Mouse (Mus musculus) limb, embryonic 13.5 days (tissue): ENCODE results near the gene Tapbpl. TPM values are rescaled to one million over a fixed set of nuclear protein-coding genes. Genes with fewer than 3 reads are reported as not detected.
A peak's percentile ranks its signal among the peaks of the same experiment; 100 is the strongest.
"Not testable (repeated sequence)": the region's sequence is repeated elsewhere in the genome, so short reads cannot be mapped to it uniquely, and the experiment has no call there.

Experiments
- ATAC-seq: fragments of 200-750 bp; cut with Nextera tagmentation; 2 replicates; pipeline ENCODE4 v1.8.0; 2017; ENCODE audit warnings: low read depth, moderate number of reproducible peaks, moderate TSS enrichment; ENCODE audit not compliant: low FRiP score
- H3K27ac ChIP-seq: fragments of 300-500 bp; sonication (generic); 2 replicates; pipeline ENCODE4 v1.5.1; 2015; ENCODE audit warnings: inconsistent platforms, mild to moderate bottlenecking, moderate library complexity
- H3K27me3 ChIP-seq: fragments of 300-500 bp; sonication (generic); 2 replicates; pipeline ENCODE4 v1.6.1; 2015; ENCODE audit warnings: mild to moderate bottlenecking, inconsistent platforms
- H3K36me3 ChIP-seq: fragments of 300-500 bp; sonication (generic); 2 replicates; pipeline ENCODE4 v1.6.1; 2015; ENCODE audit warnings: inconsistent platforms, mild to moderate bottlenecking, moderate library complexity
- H3K4me1 ChIP-seq: fragments of 300-500 bp; sonication (generic); 2 replicates; pipeline ENCODE4 v1.6.1; 2015; ENCODE audit warnings: inconsistent platforms
- H3K4me2 ChIP-seq: fragments of 300-500 bp; sonication (generic); replicated peaks from 2 replicates; pipeline ENCODE4 v1.6.1; 2015; ENCODE audit warnings: inconsistent platforms, mild to moderate bottlenecking, moderate library complexity
- H3K4me3 ChIP-seq: fragments of 300-500 bp; sonication (generic); 2 replicates; pipeline ENCODE4 v1.5.1; 2015; ENCODE audit warnings: moderate library complexity, mild to moderate bottlenecking, inconsistent platforms
- H3K9ac ChIP-seq: fragments of 300-500 bp; sonication (generic); 2 replicates; pipeline ENCODE4 v1.6.1; 2015; ENCODE audit warnings: mild to moderate bottlenecking, inconsistent platforms
- H3K9me3 ChIP-seq: fragments of 300-500 bp; sonication (generic); 2 replicates; pipeline ENCODE4 v1.6.1; 2016; ENCODE audit warnings: inconsistent platforms
- WGBS: fragments of 180-500 bp; shearing (Covaris S2); methylation state at CpG from one replicate; pipeline ENCODE4 v1.1.7; 2015; 5-methylcytosine and 5-hydroxymethylcytosine counted together
- polyA plus RNA-seq: library from polyadenylated mRNA; unstranded; fragments of >200 nt; fragmentation: Nextera tagmentation; extraction: Ambion mirVana; gene quantifications from 2 replicates; pipeline ENCODE4 v1.2.1, GENCODE M21; 2015

Tapbpl gene
- 3.1 and 3.2 TPM in 2 replicates for polyA plus RNA-seq

DNA sequence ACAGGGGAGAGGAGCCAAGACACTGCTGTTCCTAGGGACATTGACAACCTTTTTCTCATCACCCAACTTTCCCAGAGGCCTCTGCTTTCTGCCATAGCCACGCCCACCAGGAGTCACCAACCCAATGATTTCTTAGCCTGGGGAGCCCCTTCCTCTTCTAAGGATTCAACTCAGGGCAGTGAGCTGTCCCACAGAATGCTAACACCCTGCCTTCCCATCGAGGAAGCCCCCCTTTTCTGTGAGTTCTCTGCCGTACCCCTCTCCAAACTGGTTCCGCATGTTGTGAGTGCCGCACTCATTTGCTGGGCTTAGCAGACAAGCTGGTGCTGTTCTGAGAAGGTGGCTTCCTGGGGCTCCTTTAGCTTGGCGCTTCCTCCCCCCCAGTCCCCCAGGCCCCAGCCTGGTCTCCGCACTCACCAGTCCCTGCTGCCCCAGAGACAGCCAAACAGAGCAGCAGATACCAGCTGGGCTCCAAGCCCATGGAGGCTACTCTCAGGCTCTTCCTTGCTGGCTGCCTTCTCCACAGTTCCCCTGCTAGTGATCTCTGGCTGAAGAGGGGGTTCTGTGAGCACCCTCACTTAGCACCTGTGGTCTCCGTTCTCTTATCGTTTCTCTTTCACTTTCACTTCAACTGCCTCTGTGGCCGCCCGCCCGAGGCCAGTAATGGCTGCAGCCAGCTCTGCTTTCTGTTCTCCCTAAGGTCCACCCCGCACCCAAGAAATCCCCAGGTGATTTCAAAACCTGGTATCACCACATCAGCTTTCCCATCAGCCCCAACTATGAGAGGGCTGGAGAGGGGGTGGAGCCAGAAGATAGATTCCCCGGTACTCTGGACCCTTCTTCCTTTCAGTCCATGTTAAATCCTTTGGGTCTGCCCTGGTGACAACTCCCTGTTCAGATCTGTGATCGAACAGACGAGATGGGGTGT, at the start of gene Tapbpl:
Gene Tapbpl (minus strand): TSS at position 744 of the 928 bp plus-strand sequence.
- peak; percentile 57 for ATAC-seq
- peaks cover 28% of the 10 kb centered on the region for H3K4me1 ChIP-seq
- no peaks in the 10 kb centered on the region for H3K36me3 ChIP-seq
- H3K4me2 ChIP-seq: peak within 1 kb of the TSS; percentile 91
- H3K9me3 ChIP-seq: no peaks in the 10 kb centered on the region
- H3K9ac ChIP-seq: peak within 1 kb of the TSS; percentile 74
- no peaks in the 10 kb centered on the region for H3K27me3 ChIP-seq
- peak within 1 kb of the TSS; percentile 40; the same call in 1 of the 2 replicates for H3K27ac ChIP-seq
- WGBS: 8% methylated on average over 16 of the region's 16 CpGs
- peak within 1 kb of the TSS; percentile 50 for H3K4me3 ChIP-seq

DNA sequence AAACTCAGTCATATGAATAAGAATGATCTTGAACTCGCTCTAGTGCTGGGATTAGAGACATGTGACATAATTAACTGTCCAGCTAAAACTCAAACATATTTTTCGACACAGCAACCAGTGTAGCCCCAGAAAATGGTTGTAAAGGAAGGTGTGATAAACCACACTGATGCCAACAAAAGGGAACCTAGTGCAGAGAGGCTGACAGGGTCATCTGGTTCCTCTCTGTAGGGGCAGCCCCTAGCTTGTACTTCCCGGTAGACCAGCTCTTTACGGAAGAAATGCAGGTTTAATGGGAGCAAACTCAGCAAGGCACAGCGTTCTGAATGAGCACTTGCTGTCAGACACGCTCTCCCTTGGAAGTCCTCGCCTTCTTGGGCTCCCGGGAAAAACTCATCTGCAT, 48.1 kb upstream of the Tapbpl start:
- Histone ChIP-seq H3K36me3 (no peaks in the 10 kb centered on the region), H3K4me2 (no peak overlapping the region), H3K27ac (no peak overlapping the region), H3K9ac (no peak overlapping the region), H3K9me3 (no peaks in the 10 kb centered on the region; the same call in 1 of the 2 replicates), H3K4me3 (no peak overlapping the region), H3K4me1 (no peaks in the 10 kb centered on the region; the same call in 1 of the 2 replicates), H3K27me3 (no peaks in the 10 kb centered on the region)
- peak; percentile 44; the same call in 1 of the 2 replicates for ATAC-seq
- WGBS: 57% methylated on average over 8 of the region's 8 CpGs

DNA sequence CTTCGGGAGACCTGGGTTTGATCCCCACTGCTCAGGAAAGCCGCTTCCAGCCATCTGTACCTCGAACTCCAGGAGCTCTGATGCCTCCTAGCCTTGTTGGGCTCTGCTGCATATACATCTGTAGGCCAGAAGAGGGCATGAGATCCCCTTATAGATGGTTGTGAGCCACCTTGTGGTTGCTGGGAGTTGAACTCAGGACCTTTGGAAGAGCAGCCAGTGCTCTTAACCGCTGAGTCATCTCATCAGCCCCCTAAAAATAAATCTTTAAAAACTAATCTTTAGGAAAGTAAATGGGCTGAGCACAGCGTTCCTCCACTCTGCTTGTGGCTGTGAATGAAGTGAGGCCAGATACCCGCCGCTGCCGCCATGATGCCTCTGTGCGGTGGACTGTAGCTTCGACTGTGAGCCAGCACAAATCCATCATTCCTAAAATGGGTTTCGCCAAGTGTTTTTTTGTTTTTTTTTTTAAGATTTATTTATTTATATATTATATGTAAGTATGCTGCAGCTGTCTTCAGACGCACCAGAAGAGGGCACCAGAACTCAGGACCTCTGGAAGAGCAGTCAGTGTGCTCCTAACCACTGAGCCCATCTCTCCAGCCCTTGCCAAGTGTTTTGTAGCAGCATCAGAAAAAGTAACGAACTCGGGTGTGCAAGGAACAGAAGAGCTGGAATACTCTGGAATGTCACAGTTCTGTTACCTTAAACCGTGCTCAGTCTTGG, 43.3 kb upstream of the Tapbpl start:
- no peak overlapping the region for H3K4me3 ChIP-seq
- 59% methylated on average over 15 of the region's 15 CpGs for WGBS
- no peak for ATAC-seq
- no peak overlapping the region for H3K27ac ChIP-seq
- no peak overlapping the region for H3K4me2 ChIP-seq
- no peaks in the 10 kb centered on the region for H3K9me3 ChIP-seq
- H3K27me3 ChIP-seq: no peaks in the 10 kb centered on the region; the same call in 1 of the 2 replicates
- H3K9ac ChIP-seq: no peak overlapping the region
- no peaks in the 10 kb centered on the region for H3K36me3 ChIP-seq
- H3K4me1 ChIP-seq: peaks cover 4% of the 10 kb centered on the region

DNA sequence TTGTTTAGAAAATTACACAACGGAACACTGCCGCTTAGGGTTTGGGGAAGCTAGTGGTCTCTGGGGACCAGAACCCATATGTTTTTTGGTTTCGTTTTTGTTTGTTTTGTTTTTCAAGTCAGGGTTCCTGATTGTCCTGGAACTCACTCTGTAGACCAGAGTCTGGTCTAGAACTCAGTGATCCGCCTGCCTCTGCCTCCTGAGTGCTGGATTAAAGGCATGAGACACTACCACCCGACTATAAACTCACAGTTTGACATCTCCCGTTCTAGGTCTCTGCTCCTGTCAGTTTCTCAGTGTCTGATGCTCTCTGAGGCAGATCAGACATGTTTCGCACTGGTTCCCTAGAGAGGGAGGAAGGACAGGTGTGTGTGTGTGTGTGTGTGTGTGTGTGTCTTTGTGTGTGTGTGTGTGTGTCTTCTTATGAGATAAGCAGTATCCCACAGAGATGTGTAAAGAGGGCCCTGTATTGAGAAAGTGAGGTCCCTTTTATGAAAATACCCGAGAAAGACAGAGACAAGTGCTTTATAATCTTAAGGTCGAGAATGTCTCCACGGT, 40.6 kb upstream of the Tapbpl start:
- ATAC-seq: no peak
- no peaks in the 10 kb centered on the region; the same call in 1 of the 2 replicates for H3K27me3 ChIP-seq

DNA sequence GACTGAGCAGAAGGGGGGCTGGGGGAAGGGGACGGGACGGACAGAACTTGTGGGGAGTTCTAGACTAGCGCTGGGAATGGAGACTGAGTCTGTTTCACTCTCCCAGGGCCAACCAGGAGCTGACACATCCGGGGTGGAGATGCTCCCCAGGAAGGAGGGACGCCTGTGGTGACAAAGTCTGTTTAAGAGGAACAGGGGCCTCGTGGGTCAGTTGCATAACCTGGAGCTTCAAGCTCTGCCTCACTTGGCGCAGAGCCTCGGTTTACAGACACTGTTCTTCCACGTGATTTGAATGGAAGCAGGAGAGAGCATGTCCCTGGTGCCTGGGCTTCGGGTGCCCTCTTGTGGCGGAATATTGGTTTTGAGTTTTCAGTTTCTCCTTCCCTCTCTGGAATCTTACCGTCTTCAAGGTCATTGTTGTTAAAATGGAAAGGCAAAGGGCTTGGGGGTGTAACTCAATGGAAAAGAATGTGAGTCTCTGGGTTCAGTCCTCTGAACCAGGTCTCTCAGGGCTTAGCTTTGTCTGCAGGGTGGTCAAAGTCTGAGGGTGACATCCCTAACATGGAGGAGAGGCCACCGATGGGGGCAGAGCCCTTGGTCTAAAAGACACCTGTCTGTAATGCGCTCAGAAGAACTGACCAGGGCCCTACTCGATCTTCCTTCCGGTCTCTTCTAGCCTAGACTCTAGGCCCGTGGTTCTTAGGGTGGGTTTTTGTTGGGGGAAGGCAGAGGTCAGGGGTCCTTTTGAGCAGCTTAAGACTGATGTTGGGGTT, 40.0 kb upstream of the Tapbpl start:
- peak; percentile 88 for ATAC-seq
- no peak overlapping the region for H3K27ac ChIP-seq

More for the DNA sequence above, 40.6 kb upstream of the Tapbpl start:
- WGBS: 80% methylated on average over 10 of the region's 10 CpGs
- H3K9ac ChIP-seq: no peak overlapping the region
- H3K27ac ChIP-seq: no peak overlapping the region
- no peaks in the 10 kb centered on the region for H3K9me3 ChIP-seq
- H3K4me1 ChIP-seq: peaks cover 4% of the 10 kb centered on the region
- H3K36me3 ChIP-seq: no peaks in the 10 kb centered on the region
- H3K4me2 ChIP-seq: no peak overlapping the region
- no peak overlapping the region for H3K4me3 ChIP-seq

DNA sequence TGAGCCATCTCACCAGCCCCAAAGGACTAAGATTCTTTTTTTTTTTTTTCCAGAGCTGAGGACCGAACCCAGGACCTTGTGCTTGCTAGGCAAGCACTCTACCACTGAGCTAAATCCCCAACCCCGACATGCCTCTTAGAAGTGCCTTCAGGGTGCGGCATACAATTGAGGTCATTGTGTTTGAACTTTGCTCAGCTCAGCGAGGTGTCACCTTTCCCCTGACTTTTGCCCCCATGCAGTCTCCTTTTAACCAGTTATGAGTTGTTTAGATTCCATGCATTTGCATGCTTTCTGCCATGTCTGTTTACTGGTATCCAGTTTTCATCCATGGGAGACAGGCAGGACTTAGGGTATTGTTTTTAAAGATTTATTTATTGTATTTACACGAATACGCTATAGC, 37.1 kb upstream of the Tapbpl start:
- Histone ChIP-seq H3K36me3 (no peaks in the 10 kb centered on the region), H3K9me3 (no peaks in the 10 kb centered on the region), H3K4me2 (no peak overlapping the region), H3K27ac (no peak overlapping the region), H3K4me1 (peaks cover 4% of the 10 kb centered on the region), H3K27me3 (peaks cover 3% of the 10 kb centered on the region; the same call in 1 of the 2 replicates), H3K4me3 (no peak overlapping the region), H3K9ac (no peak overlapping the region)
- ATAC-seq: no peak
- WGBS: 52% methylated on average over 6 of the region's 6 CpGs

More for the DNA sequence above, 40.0 kb upstream of the Tapbpl start:
- Histone ChIP-seq H3K4me1 (peaks cover 4% of the 10 kb centered on the region), H3K9ac (no peak overlapping the region), H3K4me3 (no peak overlapping the region), H3K9me3 (no peaks in the 10 kb centered on the region), H3K4me2 (peak overlapping the region; percentile 60), H3K36me3 (no peaks in the 10 kb centered on the region), H3K27me3 (no peaks in the 10 kb centered on the region; the same call in 1 of the 2 replicates)
- 21% methylated on average over 17 of the region's 17 CpGs for WGBS

DNA sequence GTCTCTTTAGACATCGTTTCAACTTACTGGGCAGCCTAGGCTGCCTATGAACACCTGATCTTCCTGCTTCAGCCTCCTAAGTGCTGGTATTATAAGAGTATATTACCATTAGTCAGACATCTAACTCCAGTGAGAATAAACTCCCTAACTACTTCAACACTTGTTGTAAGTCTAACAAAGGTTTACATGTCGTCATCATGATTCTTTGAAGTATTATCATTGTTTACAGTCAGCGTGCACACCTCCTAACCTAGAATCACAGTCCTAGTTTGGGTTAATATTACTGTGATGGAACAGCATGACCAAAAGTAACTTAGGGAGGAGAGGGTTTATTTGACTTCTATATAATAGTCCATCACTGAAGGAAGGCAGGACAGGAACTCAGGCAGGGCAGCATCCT, 35.8 kb upstream of the Tapbpl start:
- ATAC-seq: no peak
- no peaks in the 10 kb centered on the region for H3K36me3 ChIP-seq
- WGBS: 78% methylated on average over 3 of the region's 3 CpGs
- H3K4me2 ChIP-seq: no peak overlapping the region
- H3K9ac ChIP-seq: no peak overlapping the region
- H3K9me3 ChIP-seq: peaks cover 5% of the 10 kb centered on the region; the same call in 1 of the 2 replicates
- H3K27me3 ChIP-seq: peaks cover 3% of the 10 kb centered on the region; the same call in 1 of the 2 replicates
- no peak overlapping the region for H3K27ac ChIP-seq
- no peak overlapping the region for H3K4me3 ChIP-seq
- peaks cover 4% of the 10 kb centered on the region for H3K4me1 ChIP-seq

DNA sequence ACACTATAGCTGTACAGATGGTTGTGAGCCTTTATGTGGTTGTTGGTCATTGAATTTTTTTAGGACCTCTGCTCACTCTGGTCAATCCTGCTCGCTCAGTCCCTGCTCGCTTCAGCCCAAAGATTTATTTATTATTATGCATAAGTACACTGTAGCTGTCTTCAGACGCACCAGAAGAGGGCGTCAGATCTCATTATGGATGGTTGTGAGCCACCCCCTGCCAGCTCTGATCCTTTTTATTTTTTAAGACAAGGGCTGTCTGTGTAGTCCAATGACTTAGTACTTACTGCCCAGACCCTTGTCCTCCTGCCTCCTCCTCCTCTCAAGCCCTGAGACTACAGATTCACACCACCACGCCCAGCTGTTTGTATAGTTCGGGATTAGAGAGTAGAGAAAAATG, 34.9 kb upstream of the Tapbpl start:
- not testable (repeated sequence) for H3K36me3 ChIP-seq, H3K27ac ChIP-seq, H3K4me3 ChIP-seq, H3K4me1 ChIP-seq, H3K9ac ChIP-seq, H3K9me3 ChIP-seq, ATAC-seq, H3K4me2 ChIP-seq, H3K27me3 ChIP-seq
- WGBS: 76% methylated on average over 6 of the region's 6 CpGs

DNA sequence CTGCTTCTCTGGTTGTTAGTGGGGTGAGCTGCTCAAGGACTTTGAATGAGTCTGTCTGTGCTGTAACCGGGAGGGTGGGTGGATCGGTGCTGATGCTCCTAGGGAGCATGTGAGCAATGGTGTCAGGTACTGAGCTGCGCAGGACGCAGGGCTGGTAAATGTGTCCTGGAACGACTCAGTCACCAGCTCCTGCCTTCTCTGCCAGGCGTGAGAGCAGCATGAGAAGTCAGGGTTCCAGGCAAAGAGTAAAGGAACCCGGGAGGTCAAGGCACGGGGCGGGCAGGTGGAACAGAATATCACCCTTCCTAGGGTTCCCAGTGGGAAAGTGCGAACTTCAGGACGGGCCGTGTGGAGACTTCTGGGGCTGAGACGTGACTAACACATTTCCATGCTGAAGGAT, 34.4 kb upstream of the Tapbpl start:
- Histone ChIP-seq H3K9ac (no peak overlapping the region), H3K27ac (no peak overlapping the region), H3K9me3 (peaks cover 5% of the 10 kb centered on the region; the same call in 1 of the 2 replicates), H3K4me1 (no peaks in the 10 kb centered on the region), H3K4me2 (no peak overlapping the region), H3K36me3 (no peaks in the 10 kb centered on the region), H3K27me3 (peaks cover 3% of the 10 kb centered on the region; the same call in 1 of the 2 replicates), H3K4me3 (no peak overlapping the region)
- 68% methylated on average over 13 of the region's 13 CpGs for WGBS
- ATAC-seq: no peak

DNA sequence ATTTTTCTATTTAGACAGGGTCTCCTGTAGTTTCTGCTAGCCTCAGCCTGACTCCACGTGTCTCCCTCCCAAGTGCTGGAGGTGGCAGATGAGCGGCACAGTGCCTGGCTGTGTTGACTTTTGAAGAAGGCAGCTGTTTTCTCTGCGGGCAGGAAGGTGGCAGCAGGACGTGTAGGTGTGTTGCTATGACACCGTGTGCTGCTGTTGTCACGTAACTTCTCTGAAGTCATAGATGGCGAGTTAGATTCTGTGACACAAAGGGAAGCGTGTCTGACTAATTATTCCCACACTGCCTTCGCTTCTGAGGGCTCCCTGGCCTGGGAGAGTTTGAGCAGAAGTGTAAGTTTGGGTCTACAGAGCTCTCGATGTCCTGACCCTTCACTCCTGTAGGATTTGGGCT, 33.6 kb upstream of the Tapbpl start:
- WGBS: 59% methylated on average over 10 of the region's 10 CpGs
- ATAC-seq: no peak
- Histone ChIP-seq H3K27ac (no peak overlapping the region), H3K4me2 (no peak overlapping the region), H3K9ac (no peak overlapping the region), H3K4me1 (no peaks in the 10 kb centered on the region), H3K4me3 (no peak overlapping the region), H3K27me3 (peaks cover 3% of the 10 kb centered on the region; the same call in 1 of the 2 replicates), H3K9me3 (peaks cover 5% of the 10 kb centered on the region; the same call in 1 of the 2 replicates), H3K36me3 (no peaks in the 10 kb centered on the region)

DNA sequence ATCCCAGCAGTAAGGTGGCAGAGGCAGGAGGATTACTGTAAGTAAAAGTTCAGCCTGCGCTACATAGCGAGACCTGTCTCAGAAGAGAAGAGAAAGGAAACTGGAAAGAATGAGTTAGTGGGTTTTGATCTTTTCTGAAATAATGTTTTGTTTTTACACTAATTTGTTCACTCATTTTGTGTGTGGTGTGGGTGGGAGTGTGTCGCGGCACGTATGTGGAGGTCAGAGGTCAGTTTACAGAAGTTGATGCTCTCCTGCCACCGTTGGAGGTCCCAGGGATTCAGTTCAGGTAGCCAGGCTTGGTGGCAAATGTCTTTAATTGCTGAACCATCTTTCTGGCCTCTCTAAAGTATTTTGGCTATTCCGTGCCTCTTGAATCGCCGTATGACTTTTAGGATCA, 32.6 kb upstream of the Tapbpl start:
- Histone ChIP-seq H3K4me1 (no peaks in the 10 kb centered on the region), H3K27me3 (peaks cover 3% of the 10 kb centered on the region; the same call in 1 of the 2 replicates), H3K4me2 (no peak overlapping the region), H3K9me3 (peaks cover 5% of the 10 kb centered on the region; the same call in 1 of the 2 replicates), H3K27ac (no peak overlapping the region), H3K4me3 (no peak overlapping the region), H3K36me3 (no peaks in the 10 kb centered on the region), H3K9ac (no peak overlapping the region)
- WGBS: 83% methylated on average over 9 of the region's 9 CpGs
- ATAC-seq: no peak
